Mouse (Mus musculus) spleen, adult 2 months (tissue): Measurements from ENCODE around the gene Nufip2.

ENCODE experiments used
- CTCF ChIP-seq: fragments of 200-500 bp; IDR thresholded peaks from 2 replicates; pipeline ENCODE4 v1.5.1; 2011; ENCODE audit warnings: mild to moderate bottlenecking, inconsistent platforms; ENCODE audit not compliant: insufficient read depth, insufficient read length, insufficient replicate concordance; ENCODE audit errors: extremely low read depth
- POLR2A ChIP-seq: fragments of 200-500 bp; IDR thresholded peaks from 2 replicates; pipeline ENCODE4 v1.6.1; 2011; ENCODE audit warnings: low read depth, low read length, inconsistent platforms

- TF ChIP-seq CTCF (no peak), POLR2A (no peak)
These were observed 438 bp downstream of the Nufip2 start for GRCm38 (mm10) chr11:77686346-77686840.
